Mouse (Mus musculus) thymus, adult 2 months (tissue): ENCODE measurements around the gene Rtcb. TPM values are rescaled to one million over a fixed set of nuclear protein-coding genes. Genes with fewer than 3 reads are reported as not detected.

Experiments used
- DNase-seq: peaks from one replicate; pipeline ENCODE4 v3.0.0; 2021
- H3K27ac ChIP-seq: fragments of 200-500 bp; 2 replicates; pipeline ENCODE4 v1.5.1; 2012; ENCODE audit warnings: low read length, control low read depth; ENCODE audit not compliant: control insufficient read depth, insufficient read depth
- H3K27me3 ChIP-seq: fragments of 200-500 bp; 2 replicates; pipeline ENCODE4 v1.6.1; 2012; ENCODE audit warnings: mild to moderate bottlenecking, low read length, moderate library complexity, mixed read lengths; ENCODE audit not compliant: control insufficient read depth, insufficient read depth
- H3K36me3 ChIP-seq: fragments of 200-500 bp; 2 replicates; pipeline ENCODE4 v1.6.1; 2012; ENCODE audit warnings: mild to moderate bottlenecking, low read length, moderate library complexity; ENCODE audit not compliant: control insufficient read depth, insufficient read depth
- H3K4me1 ChIP-seq: fragments of 200-500 bp; replicated peaks from 2 replicates; pipeline ENCODE4 v1.6.1; 2012; ENCODE audit warnings: low read length; ENCODE audit not compliant: control insufficient read depth, insufficient read depth
- H3K4me3 ChIP-seq: fragments of 200-500 bp; 2 replicates; pipeline ENCODE4 v1.5.1; 2012; ENCODE audit warnings: mild to moderate bottlenecking, low read length, control low read depth, moderate library complexity; ENCODE audit not compliant: control insufficient read depth, insufficient read depth
- CTCF ChIP-seq: fragments of 200-500 bp; IDR thresholded peaks from 2 replicates; pipeline ENCODE4 v1.5.1; 2012; ENCODE audit warnings: mild to moderate bottlenecking, control low read depth, low read length, moderate library complexity, borderline replicate concordance; ENCODE audit not compliant: control insufficient read depth, poor library complexity, insufficient read depth; ENCODE audit errors: extremely low read depth
- POLR2A ChIP-seq: fragments of 200-500 bp; IDR thresholded peaks from 2 replicates; pipeline ENCODE4 v1.6.1; 2012; ENCODE audit warnings: mild to moderate bottlenecking, low read length, control low read depth, moderate library complexity; ENCODE audit not compliant: control insufficient read depth, poor library complexity, insufficient read depth; ENCODE audit errors: extremely low read depth
- WGBS: fragments of 180-500 bp; shearing (Covaris S2); methylation state at CpG from one replicate; pipeline ENCODE4 v1.1.7; 2018; 5-methylcytosine and 5-hydroxymethylcytosine counted together
- polyA plus RNA-seq: library from polyadenylated mRNA; depleted of rRNA; stranded (reverse); fragments of >200 nt; gene quantifications from 2 replicates; pipeline ENCODE4 v1.2.3, GENCODE M21; 2012

Gene Rtcb
- polyA plus RNA-seq, 1 experiment: 59.4 TPM

- WGBS: 89% methylated on average over 17 of the region's 17 CpGs
- H3K36me3 ChIP-seq: no peaks in the 10 kb centered on the region
- TF ChIP-seq POLR2A (no peak), CTCF (no peak; the same call in 1 of the 2 replicates)
- H3K4me3 ChIP-seq: no peak overlapping the region
- DNase-seq: no peak
- H3K4me1 ChIP-seq: no peaks in the 10 kb centered on the region
- no peak overlapping the region for H3K27ac ChIP-seq
- no peaks in the 10 kb centered on the region for H3K27me3 ChIP-seq
Observed at GRCm38 (mm10) chr10:85967411-85968156, 10.0 kb upstream of the Rtcb start.

GRCm38 (mm10) chr10:85966476-85966875 lies 8.9 kb upstream of the Rtcb start:
- H3K4me3 ChIP-seq: no peak overlapping the region
- no peak for DNase-seq
- no peaks in the 10 kb centered on the region for H3K4me1 ChIP-seq
- TF ChIP-seq CTCF: no peak
- TF ChIP-seq POLR2A: no peak
- no peaks in the 10 kb centered on the region for H3K36me3 ChIP-seq
- no peaks in the 10 kb centered on the region for H3K27me3 ChIP-seq
- 88% methylated on average over 2 of the region's 2 CpGs for WGBS
- no peak overlapping the region for H3K27ac ChIP-seq

- TF ChIP-seq POLR2A: no peak
- TF ChIP-seq CTCF: no peak
- Histone ChIP-seq H3K27me3 (no peaks in the 10 kb centered on the region), H3K4me1 (no peaks in the 10 kb centered on the region), H3K4me3 (no peak overlapping the region), H3K36me3 (no peaks in the 10 kb centered on the region), H3K27ac (no peak overlapping the region)
- DNase-seq: no peak
- 93% methylated on average over 7 of the region's 7 CpGs for WGBS
Observed at GRCm38 (mm10) chr10:85964316-85964715, 6.7 kb upstream of the Rtcb start.

- Histone ChIP-seq H3K36me3 (no peaks in the 10 kb centered on the region), H3K27ac (no peak overlapping the region), H3K27me3 (no peaks in the 10 kb centered on the region), H3K4me1 (no peaks in the 10 kb centered on the region), H3K4me3 (no peak overlapping the region)
- no peak for DNase-seq
- TF ChIP-seq CTCF (no peak), POLR2A (no peak)
- WGBS: 94% methylated on average over 9 of the region's 9 CpGs
Observed at GRCm38 (mm10) chr10:85962897-85963296, 5.3 kb upstream of the Rtcb start.

GRCm38 (mm10) chr10:85956871-85957419 lies 678 bp downstream of the Rtcb start:
- no peaks in the 10 kb centered on the region for H3K27me3 ChIP-seq
- 2% methylated on average over 20 of the region's 20 CpGs for WGBS
- no peak for DNase-seq
- H3K4me1 ChIP-seq: peaks cover 4% of the 10 kb centered on the region
- TF ChIP-seq CTCF (no peak), POLR2A (no peak)
- peak overlapping the region; percentile 75 for H3K4me3 ChIP-seq
- H3K27ac ChIP-seq: no peak overlapping the region; the same call in 1 of the 2 replicates
- H3K36me3 ChIP-seq: peaks cover 24% of the 10 kb centered on the region

GRCm38 (mm10) chr10:85954429-85954828 lies 3.2 kb downstream of the Rtcb start:
- 93% methylated on average over 2 of the region's 2 CpGs for WGBS
- DNase-seq: no peak
- Histone ChIP-seq H3K4me1 (peaks cover 4% of the 10 kb centered on the region), H3K27ac (no peak overlapping the region), H3K36me3 (peaks cover 34% of the 10 kb centered on the region), H3K27me3 (no peaks in the 10 kb centered on the region), H3K4me3 (no peak overlapping the region)
- TF ChIP-seq POLR2A: no peak
- TF ChIP-seq CTCF: no peak
